Mouse (Mus musculus): Measurements from ENCODE around the gene Slc26a5. TPM values are rescaled to one million over a fixed set of nuclear protein-coding genes. Genes with fewer than 3 reads are reported as not detected.

Gene Slc26a5
- total and polyA plus RNA-seq, 2 experiments from 2014 or later, result not detected

GRCm38 (mm10) chr5:21787186-21788105, 78.0 kb downstream of the Slc26a5 start:
- Histone ChIP-seq H3K4me1 (ENCODE audit: control insufficient read depth, insufficient read depth) (0 out of 2 replicates have a peak, but pooled peaks cover 10% of the 10 kb centered on the region), H3K4me3 (ENCODE audit: low read depth, low read length) (peak overlapping the region; percentile 92), H3K4me2 (ENCODE audit: low read depth, low read length) (peak overlapping the region; percentile 93), H3K27me3 (ENCODE audit: control insufficient read depth, insufficient read depth, low read length) (no peaks in the 10 kb centered on the region), H3K36me3 (replicated peaks; ENCODE audit: control insufficient read depth, insufficient read depth, low read length) (peaks cover 21% of the 10 kb centered on the region; the same call in 1 of the 2 replicates), H3K27ac (ENCODE audit: low read depth) (peak overlapping the region; percentile 92), H3K9ac (replicated peaks; ENCODE audit: low read depth, low read length) (peak overlapping the region; percentile 96), H3K9me3 (replicated peaks; ENCODE audit: control insufficient read depth, low read length) (no peaks in the 10 kb centered on the region)
- DNase-seq (ENCODE audit: low spot score) (no peak), ATAC-seq (ENCODE audit: insufficient read depth, low read depth) (no peak)
- TF ChIP-seq CTCF (IDR thresholded peaks at IDR 0.05; ENCODE audit: low read depth) (no peak), EP300 (IDR thresholded peaks at IDR 0.05; ENCODE audit: low read depth) (no peak)
- WGBS, result 29% methylated on average over 11 of the region's 11 CpGs

GRCm38 (mm10) chr5:21786258-21787185, 78.9 kb downstream of the Slc26a5 start:
- WGBS, result 2% methylated on average over 46 of the region's 51 CpGs
- Histone ChIP-seq H3K36me3 (replicated peaks; ENCODE audit: control insufficient read depth, insufficient read depth, low read length) (peaks cover 25% of the 10 kb centered on the region), H3K9ac (replicated peaks; ENCODE audit: low read depth, low read length) (peak overlapping the region; percentile 96), H3K4me2 (ENCODE audit: low read depth, low read length) (peak overlapping the region; percentile 93), H3K9me3 (replicated peaks; ENCODE audit: control insufficient read depth, low read length) (no peaks in the 10 kb centered on the region), H3K4me1 (ENCODE audit: control insufficient read depth, insufficient read depth) (0 out of 2 replicates have a peak, but pooled peaks cover 10% of the 10 kb centered on the region), H3K27ac (ENCODE audit: low read depth) (peak overlapping the region; percentile 92), H3K4me3 (ENCODE audit: low read depth, low read length) (peak overlapping the region; percentile 92), H3K27me3 (ENCODE audit: control insufficient read depth, insufficient read depth, low read length) (no peaks in the 10 kb centered on the region)
- DNase-seq (ENCODE audit: low spot score) (peak; percentile 88), ATAC-seq (ENCODE audit: insufficient read depth, low read depth) (peak; percentile 89)
- TF ChIP-seq CTCF (IDR thresholded peaks at IDR 0.05; ENCODE audit: low read depth) (no peak), EP300 (IDR thresholded peaks at IDR 0.05; ENCODE audit: low read depth) (0 out of 2 replicates have a peak, but pooled peaks have one; percentile 54)

DNA sequence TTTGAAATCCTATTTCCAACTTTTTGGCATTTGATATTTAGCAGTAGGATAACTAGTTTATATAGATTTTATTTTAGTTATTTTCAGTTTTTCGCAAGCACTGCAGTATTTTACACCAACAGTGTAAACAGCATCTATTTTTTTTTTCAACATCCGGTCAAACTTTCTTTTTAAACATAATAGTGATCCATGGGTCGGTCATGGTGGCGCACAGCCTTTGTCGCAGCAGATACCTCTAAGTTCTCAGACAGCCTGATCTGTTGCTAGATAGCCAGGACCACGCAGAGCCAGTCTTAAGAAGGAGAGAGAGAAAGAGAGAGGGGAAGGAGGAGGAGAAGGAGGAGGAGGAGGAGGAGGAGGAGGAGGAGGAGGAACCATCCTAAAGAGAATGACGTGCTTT, 79.6 kb downstream of the Slc26a5 start:
- DNase-seq (ENCODE audit: low spot score) (no peak), ATAC-seq (ENCODE audit: insufficient read depth, low read depth) (no peak)
- Histone ChIP-seq H3K4me2 (ENCODE audit: low read depth, low read length) (peak overlapping the region; percentile 93), H3K27ac (ENCODE audit: low read depth) (peak overlapping the region; percentile 92), H3K27me3 (ENCODE audit: control insufficient read depth, insufficient read depth, low read length) (no peaks in the 10 kb centered on the region), H3K9ac (replicated peaks; ENCODE audit: low read depth, low read length) (no peak overlapping the region), H3K36me3 (replicated peaks; ENCODE audit: control insufficient read depth, insufficient read depth, low read length) (peaks cover 27% of the 10 kb centered on the region), H3K9me3 (replicated peaks; ENCODE audit: control insufficient read depth, low read length) (no peaks in the 10 kb centered on the region), H3K4me1 (ENCODE audit: control insufficient read depth, insufficient read depth) (0 out of 2 replicates have a peak, but pooled peaks cover 10% of the 10 kb centered on the region), H3K4me3 (ENCODE audit: low read depth, low read length) (no peak overlapping the region)
- TF ChIP-seq EP300 (IDR thresholded peaks at IDR 0.05; ENCODE audit: low read depth) (no peak), CTCF (IDR thresholded peaks at IDR 0.05; ENCODE audit: low read depth) (no peak)
- 78% methylated on average over 7 of the region's 7 CpGs for WGBS

DNA sequence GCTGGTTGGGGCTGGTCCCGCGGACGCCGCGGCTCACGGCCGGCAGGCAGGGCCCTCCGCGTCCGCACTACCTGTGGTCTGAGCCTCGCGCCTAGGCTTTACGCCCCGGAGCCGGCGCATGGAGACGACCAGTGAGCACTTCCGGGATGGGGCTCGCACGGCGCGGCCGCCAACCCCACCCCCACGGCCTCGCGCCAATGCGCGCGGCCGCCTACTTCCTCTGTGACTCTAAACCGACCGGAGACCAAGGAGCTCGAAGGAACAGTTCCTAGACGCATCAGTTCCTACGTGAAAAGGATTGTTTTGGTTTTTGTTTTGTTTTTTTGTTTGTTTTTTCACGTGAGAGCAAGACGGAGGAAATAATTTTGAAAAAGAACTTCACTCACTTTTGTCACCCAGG, 80.4 kb downstream of the Slc26a5 start, which contains the start of the genes Dnajc2 and Psmc2:
Dnajc2 (minus strand) TSS at position 199 of the 400 bp plus-strand sequence.
Psmc2 (plus strand) TSS at position 231 of the 400 bp plus-strand sequence.
- Histone ChIP-seq H3K27ac (ENCODE audit: low read depth) (peak within 1 kb of the TSS; percentile 92), H3K4me2 (ENCODE audit: low read depth, low read length) (peak within 1 kb of the TSS; percentile 93), H3K4me3 (ENCODE audit: low read depth, low read length) (peak within 1 kb of the TSS; percentile 97), H3K27me3 (ENCODE audit: control insufficient read depth, insufficient read depth, low read length) (no peaks in the 10 kb centered on the region), H3K9me3 (replicated peaks; ENCODE audit: control insufficient read depth, low read length) (no peaks in the 10 kb centered on the region), H3K36me3 (replicated peaks; ENCODE audit: control insufficient read depth, insufficient read depth, low read length) (peaks cover 28% of the 10 kb centered on the region), H3K4me1 (ENCODE audit: control insufficient read depth, insufficient read depth) (0 out of 2 replicates have a peak, but pooled peaks cover 10% of the 10 kb centered on the region), H3K9ac (replicated peaks; ENCODE audit: low read depth, low read length) (peak within 1 kb of the TSS; percentile 75)
- 0 out of 2 replicates have a peak, but pooled peaks have one; percentile 40 for TF ChIP-seq EP300 (IDR thresholded peaks at IDR 0.05; ENCODE audit: low read depth)
- TF ChIP-seq CTCF (IDR thresholded peaks at IDR 0.05; ENCODE audit: low read depth), result no peak
- DNase-seq (ENCODE audit: low spot score), result peak; percentile 86
- ATAC-seq (ENCODE audit: insufficient read depth, low read depth), result peak; percentile 90
- WGBS, result 0% methylated on average over 37 of the region's 37 CpGs
